23 mouse cellular contexts compared by ENCODE assay signal in the genomic region with DNA sequence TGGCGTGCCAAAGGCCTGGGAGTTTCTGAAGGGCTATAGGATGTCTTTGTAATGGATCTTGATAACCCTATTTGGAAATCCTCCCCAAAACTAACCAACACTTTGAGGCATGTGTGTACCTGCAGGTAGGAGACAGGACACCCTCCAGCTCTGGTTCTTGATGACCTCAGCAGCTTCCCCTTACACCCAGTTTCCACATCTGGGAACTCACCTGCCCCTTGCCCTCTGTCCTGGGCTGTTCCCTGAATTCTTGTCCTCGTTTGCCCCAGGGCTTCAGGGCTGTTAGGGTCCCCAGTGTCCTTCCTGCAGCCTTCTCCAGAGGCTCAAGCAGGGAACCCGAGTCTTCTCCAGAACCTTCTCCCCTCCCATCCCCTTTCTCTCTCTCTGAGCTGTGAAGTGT. TPM values are rescaled to one million over a fixed set of nuclear protein-coding genes. Genes with fewer than 3 reads are reported as not detected.
A peak's percentile ranks its signal among the peaks of the same experiment; 100 is the strongest.
DNase-seq lines count a peak whose midpoint lies in the region; ATAC-seq and TF ChIP-seq lines count a peak whose summit lies in the region.
"Had no signal": no experiment of that assay in that cellular context is flagged by ENCODE, and none has a peak within 500 bp of the region (broad histone marks: within the 10 kb centered on the region; RNA-seq: fewer than 3 reads in every experiment).

No protein-coding gene starts in this region.

- DNase-seq in kidney, adult 11 months: peak; percentile 35
- DNase-seq in kidney, postnatal 10 days: no peak
- peak; percentile 88 for DNase-seq in liver, adult 2 months (ENCODE audit: extremely low read depth, low read depth, low spot score)
- no peak for DNase-seq in liver, embryonic 11.5 days (ENCODE audit: low spot score)
- DNase-seq in adrenal gland, postnatal 10 days: no peak
- DNase-seq in thymus, postnatal 10 days (ENCODE audit: low spot score in 2 of 2): no peak
- DNase-seq: adrenal gland, postnatal 14 days; cerebellum, adult 11-12 months; cerebellum, adult 9-11 months; gastrocnemius, adult 2 months; gastrocnemius, postnatal 25 days had no signal

- H3K4me2 ChIP-seq in liver, embryonic 11.5 days: no peak overlapping the region
- H3K4me2 ChIP-seq in kidney, embryonic 14.5 days (replicated peaks; ENCODE audit: low read depth, low read length): no peak overlapping the region
- H3K4me2 ChIP-seq: heart, embryonic 12.5 days had no signal

- no peaks in the 10 kb centered on the region for H3K27me3 ChIP-seq in liver, adult 2 months (ENCODE audit: control insufficient read depth, insufficient read depth, low read length)
- H3K27me3 ChIP-seq in liver, embryonic 11.5 days (replicated peaks; ENCODE audit: control insufficient read depth, insufficient read depth, low read length): peaks cover 2% of the 10 kb centered on the region; the same call in 1 of the 2 replicates
- H3K27me3 ChIP-seq in kidney, embryonic 14.5 days (ENCODE audit: control insufficient read depth, insufficient read depth, low read length): no peaks in the 10 kb centered on the region
- no peaks in the 10 kb centered on the region for H3K27me3 ChIP-seq in small intestine, adult 2 months (ENCODE audit: control insufficient read depth, insufficient read depth, low read length)

- no peak overlapping the region for H3K4me3 ChIP-seq in liver, adult 2 months (ENCODE audit: insufficient read depth, low read depth, low read length)
- no peak overlapping the region for H3K4me3 ChIP-seq in liver, embryonic 11.5 days (ENCODE audit: low read depth, low read length)
- no peak overlapping the region for H3K4me3 ChIP-seq in kidney, embryonic 14.5 days (ENCODE audit: low read length)
- no peak overlapping the region for H3K4me3 ChIP-seq in small intestine, adult 2 months (ENCODE audit: low read depth, low read length)
- H3K4me3 ChIP-seq: embryonic facial prominence, embryonic 10.5 days; gastrocnemius, adult 2 months; heart, embryonic 12.5 days; hindbrain, embryonic 10.5 days had no signal

- TF ChIP-seq POLR2A in liver, adult 2 months (IDR thresholded peaks at IDR 0.05; ENCODE audit: extremely low read depth, insufficient read depth, low read length): no peak
- TF ChIP-seq POLR2A in small intestine, adult 2 months (IDR thresholded peaks at IDR 0.05; ENCODE audit: low read depth, low read length): no peak

- H3K36me3 ChIP-seq in liver, adult 2 months (ENCODE audit: control insufficient read depth, insufficient read depth, low read length): no peaks in the 10 kb centered on the region
- H3K36me3 ChIP-seq in liver, embryonic 11.5 days (ENCODE audit: control insufficient read depth, insufficient read depth, low read length): no peaks in the 10 kb centered on the region
- H3K36me3 ChIP-seq in kidney, embryonic 14.5 days (ENCODE audit: control insufficient read depth, insufficient read depth, low read length): no peaks in the 10 kb centered on the region
- H3K36me3 ChIP-seq in small intestine, adult 2 months (ENCODE audit: control insufficient read depth, insufficient read depth, low read length): no peaks in the 10 kb centered on the region
- H3K36me3 ChIP-seq: embryonic facial prominence, embryonic 10.5 days; heart, embryonic 12.5 days; hindbrain, embryonic 10.5 days had no signal

- peaks cover 16% of the 10 kb centered on the region; the same call in 1 of the 2 replicates for H3K79me2 ChIP-seq in liver, adult 2 months (ENCODE audit: control insufficient read depth, insufficient read depth, low read length)

- peaks cover 33% of the 10 kb centered on the region for H3K4me1 ChIP-seq in liver, adult 2 months (ENCODE audit: control insufficient read depth, insufficient read depth, low read length)
- H3K4me1 ChIP-seq in liver, embryonic 11.5 days (replicated peaks; ENCODE audit: control insufficient read depth, insufficient read depth, low read length): peaks cover 6% of the 10 kb centered on the region
- no peaks in the 10 kb centered on the region for H3K4me1 ChIP-seq in kidney, embryonic 14.5 days (ENCODE audit: control insufficient read depth, insufficient read depth, low read length)
- peaks cover 39% of the 10 kb centered on the region for H3K4me1 ChIP-seq in small intestine, adult 2 months (ENCODE audit: control insufficient read depth, insufficient read depth, insufficient read length, low read length)

- no peak for ATAC-seq in liver, embryonic 11.5 days (replicated peaks; ENCODE audit: low FRiP score)
- ATAC-seq in kidney, embryonic 14.5 days (ENCODE audit: low FRiP score, low TSS enrichment): no peak
- ATAC-seq: forebrain, embryonic 14.5 days had no signal

- H3K27ac ChIP-seq in liver, adult 2 months (replicated peaks; ENCODE audit: insufficient read depth, low read depth, low read length): peak overlapping the region; percentile 98
- H3K27ac ChIP-seq in liver, embryonic 11.5 days (ENCODE audit: low read depth, low read length): no peak overlapping the region
- H3K27ac ChIP-seq in kidney, embryonic 14.5 days (ENCODE audit: low read depth, low read length): no peak overlapping the region
- H3K27ac ChIP-seq in small intestine, adult 2 months (ENCODE audit: insufficient read depth, low read depth, low read length): peak overlapping the region; percentile 92
- H3K27ac ChIP-seq: embryonic facial prominence, embryonic 10.5 days; gastrocnemius, adult 2 months; hindbrain, embryonic 10.5 days had no signal

- peak overlapping the region; percentile 62 for H3K9ac ChIP-seq in liver, adult 2 months (ENCODE audit: low read depth, low read length)
- no peak overlapping the region for H3K9ac ChIP-seq in liver, embryonic 11.5 days (ENCODE audit: low read depth, low read length)
- 0 out of 2 replicates have a peak overlapping the region, but pooled peaks have one; percentile 18 for H3K9ac ChIP-seq in kidney, embryonic 14.5 days (ENCODE audit: low read depth, low read length)
- H3K9ac ChIP-seq: heart, embryonic 12.5 days had no signal

- WGBS in liver, adult 2 months: 27% methylated on average over 3 of the region's 3 CpGs
- 72% methylated on average over 3 of the region's 3 CpGs for WGBS in liver, embryonic 11.5 days
- WGBS in kidney, embryonic 14.5 days: 58% methylated on average over 3 of the region's 3 CpGs
- 33% methylated on average over 3 of the region's 3 CpGs for WGBS in small intestine, adult 2 months

- TF ChIP-seq CTCF in liver, adult 2 months (IDR thresholded peaks at IDR 0.05; ENCODE audit: low read depth, low read length): no peak
- TF ChIP-seq CTCF in small intestine, adult 2 months (IDR thresholded peaks at IDR 0.05; ENCODE audit: extremely low read depth, insufficient read length, insufficient replicate concordance, low read depth, low read length): no peak

- H3K9me3 ChIP-seq in liver, embryonic 11.5 days (ENCODE audit: control insufficient read depth, low read length): no peaks in the 10 kb centered on the region
- no peaks in the 10 kb centered on the region for H3K9me3 ChIP-seq in kidney, embryonic 14.5 days (ENCODE audit: control insufficient read depth, low read length)
- H3K9me3 ChIP-seq: embryonic facial prominence, embryonic 10.5 days; heart, embryonic 12.5 days; hindbrain, embryonic 10.5 days had no signal

RNA-seq across cellular contexts. Expression of gene Dio1, which starts 3.4 kb away (rescaled TPM):
- total RNA-seq in liver, adult 2 months (2014; rRNA removed): 89.3 and 378 TPM in 2 replicates
- 153 and 184 TPM in 2 replicates for polyA plus RNA-seq in liver, adult 2 months (2012; rRNA removed)
- 0.12 TPM in 1 of 2 replicates, not detected in the other for polyA plus RNA-seq in liver, embryonic 11.5 days (2014; fragmentation: Nextera tagmentation; extraction: Ambion mirVana)
- polyA plus RNA-seq in kidney, embryonic 14.5 days (2014; fragmentation: Nextera tagmentation; extraction: Ambion mirVana): 0.38 TPM in 1 of 2 replicates, not detected in the other
- polyA plus RNA-seq in small intestine, adult 2 months (2012; rRNA removed): 18.6 and 73.4 TPM in 2 replicates
- total RNA-seq in adrenal gland, postnatal 10 days (2021): 10 to 100 TPM in 1 of 2 experiments, 1 to 10 TPM in 1; 9.1 to 12.2 TPM
- total RNA-seq: gastrocnemius, postnatal 25 days; granulocyte monocyte progenitor cell, adult 5-6 weeks; heart, adult 8-10 months; heart, postnatal 25 days; MEL had no signal
- polyA plus RNA-seq: C2C12; embryonic facial prominence, embryonic 10.5 days; embryonic facial prominence, embryonic 14.5 days; forebrain, embryonic 14.5 days; heart, embryonic 12.5 days; hindbrain, embryonic 10.5 days had no signal

RNA-seq across cellular contexts. Expression of gene Yipf1, which starts 10.6 kb away (rescaled TPM):
- total RNA-seq in liver, adult 2 months (2014; rRNA removed): 42.2 and 52.3 TPM in 2 replicates
- polyA plus RNA-seq in liver, adult 2 months (2012; rRNA removed): 38.0 and 38.7 TPM in 2 replicates
- 39.0 and 45.5 TPM in 2 replicates for polyA plus RNA-seq in liver, embryonic 11.5 days (2014; fragmentation: Nextera tagmentation; extraction: Ambion mirVana)
- 44.6 and 51.4 TPM in 2 replicates for polyA plus RNA-seq in kidney, embryonic 14.5 days (2014; fragmentation: Nextera tagmentation; extraction: Ambion mirVana)
- 34.2 and 59.3 TPM in 2 replicates for polyA plus RNA-seq in small intestine, adult 2 months (2012; rRNA removed)
- total RNA-seq in adrenal gland, postnatal 10 days (2021): 10 to 100 TPM; 49.3 to 52.6 TPM

RNA-seq across cellular contexts. Expression of gene Hspb11, which starts 50.1 kb away (rescaled TPM):
- 9.1 and 10.2 TPM in 2 replicates for total RNA-seq in liver, adult 2 months (2014; rRNA removed)
- 0.85 and 2.0 TPM in 2 replicates for polyA plus RNA-seq in liver, adult 2 months (2012; rRNA removed)
- 14.8 and 16.0 TPM in 2 replicates for polyA plus RNA-seq in liver, embryonic 11.5 days (2014; fragmentation: Nextera tagmentation; extraction: Ambion mirVana)
- polyA plus RNA-seq in kidney, embryonic 14.5 days (2014; fragmentation: Nextera tagmentation; extraction: Ambion mirVana): 39.6 and 56.6 TPM in 2 replicates
- polyA plus RNA-seq in small intestine, adult 2 months (2012; rRNA removed): 0.65 TPM in 1 of 2 replicates, not detected in the other
- total RNA-seq in adrenal gland, postnatal 10 days (2021): 10 to 100 TPM; 21.9 to 28.5 TPM

RNA-seq across cellular contexts. Expression of gene Lrrc42, which starts 50.2 kb away (rescaled TPM):
- total RNA-seq in liver, adult 2 months (2014; rRNA removed): 8.3 and 11.4 TPM in 2 replicates
- 6.3 and 6.6 TPM in 2 replicates for polyA plus RNA-seq in liver, adult 2 months (2012; rRNA removed)
- polyA plus RNA-seq in liver, embryonic 11.5 days (2014; fragmentation: Nextera tagmentation; extraction: Ambion mirVana): 40.7 and 41.1 TPM in 2 replicates
- 101 and 113 TPM in 2 replicates for polyA plus RNA-seq in kidney, embryonic 14.5 days (2014; fragmentation: Nextera tagmentation; extraction: Ambion mirVana)
- polyA plus RNA-seq in small intestine, adult 2 months (2012; rRNA removed): 4.0 and 9.3 TPM in 2 replicates
- 10 to 100 TPM; 29.3 to 29.5 TPM for total RNA-seq in adrenal gland, postnatal 10 days (2021)

Comparison
In these comparisons a context has a peak if more than half of its experiments do, and no peak if none do; other contexts are left out.
1. DNase-seq: peak in kidney, adult 11 months (single experiment) and liver, adult 2 months (single experiment); none in kidney, postnatal 10 days (single experiment), liver, embryonic 11.5 days (single experiment), adrenal gland, postnatal 10 days (single experiment) and thymus, postnatal 10 days (0 of 2).
2. H3K27ac ChIP-seq: peak in liver, adult 2 months (single experiment) and small intestine, adult 2 months (single experiment); none in liver, embryonic 11.5 days (single experiment) and kidney, embryonic 14.5 days (single experiment).
3. RNA of gene Dio1, which starts 3.4 kb away (polyA plus RNA-seq): 153 to 184 TPM in liver, adult 2 months and 18.6 to 73.4 TPM in small intestine, adult 2 months; 0.38 TPM in kidney, embryonic 14.5 days and 0.12 TPM in liver, embryonic 11.5 days; every median in the first group is over 10 times any median in the second.